Mouse (Mus musculus) cerebellum, adult 8-10 months (tissue): ENCODE data around the gene Ubqln2.
A peak's percentile ranks its signal among the peaks of the same experiment; 100 is the strongest.

Experiments used
- DNase-seq: peaks from one replicate; pipeline ENCODE4 v3.0.0; 2022

The Ubqln2 gene

GRCm38 (mm10) chrX:153497688-153498516 lies at the start of gene Ubqln2:
Gene Ubqln2, plus strand, starts transcription at chrX:153498227.
- peak; percentile 75 for DNase-seq

GRCm38 (mm10) chrX:153451946-153452345 lies 46.1 kb upstream of the Ubqln2 start:
- DNase-seq = no peak

- DNase-seq = no peak
Observed at GRCm38 (mm10) chrX:153476760-153477248, 21.2 kb upstream of the Ubqln2 start.

GRCm38 (mm10) chrX:153492326-153492725 lies 5.7 kb upstream of the Ubqln2 start:
- DNase-seq = no peak

DNA sequence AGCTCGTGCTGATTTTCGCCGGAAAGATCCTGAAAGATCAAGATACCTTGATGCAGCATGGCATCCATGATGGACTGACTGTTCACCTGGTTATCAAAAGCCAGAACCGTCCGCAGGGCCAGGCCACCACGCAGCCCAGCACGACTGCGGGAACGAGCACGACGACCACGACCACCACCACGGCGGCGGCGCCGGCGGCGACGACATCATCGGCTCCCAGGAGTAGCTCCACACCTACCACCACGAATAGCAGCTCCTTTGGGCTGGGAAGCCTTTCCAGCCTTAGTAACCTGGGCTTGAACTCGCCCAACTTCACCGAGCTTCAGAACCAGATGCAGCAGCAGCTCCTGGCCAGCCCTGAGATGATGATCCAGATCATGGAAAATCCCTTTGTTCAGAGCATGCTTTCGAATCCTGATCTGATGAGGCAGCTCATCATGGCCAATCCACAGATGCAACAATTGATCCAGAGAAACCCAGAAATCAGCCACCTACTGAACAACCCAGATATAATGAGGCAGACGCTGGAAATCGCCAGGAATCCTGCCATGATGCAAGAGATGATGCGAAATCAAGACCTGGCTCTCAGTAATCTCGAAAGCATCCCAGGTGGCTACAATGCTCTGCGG lies 752 bp downstream of the Ubqln2 start:
- DNase-seq = no peak

DNA sequence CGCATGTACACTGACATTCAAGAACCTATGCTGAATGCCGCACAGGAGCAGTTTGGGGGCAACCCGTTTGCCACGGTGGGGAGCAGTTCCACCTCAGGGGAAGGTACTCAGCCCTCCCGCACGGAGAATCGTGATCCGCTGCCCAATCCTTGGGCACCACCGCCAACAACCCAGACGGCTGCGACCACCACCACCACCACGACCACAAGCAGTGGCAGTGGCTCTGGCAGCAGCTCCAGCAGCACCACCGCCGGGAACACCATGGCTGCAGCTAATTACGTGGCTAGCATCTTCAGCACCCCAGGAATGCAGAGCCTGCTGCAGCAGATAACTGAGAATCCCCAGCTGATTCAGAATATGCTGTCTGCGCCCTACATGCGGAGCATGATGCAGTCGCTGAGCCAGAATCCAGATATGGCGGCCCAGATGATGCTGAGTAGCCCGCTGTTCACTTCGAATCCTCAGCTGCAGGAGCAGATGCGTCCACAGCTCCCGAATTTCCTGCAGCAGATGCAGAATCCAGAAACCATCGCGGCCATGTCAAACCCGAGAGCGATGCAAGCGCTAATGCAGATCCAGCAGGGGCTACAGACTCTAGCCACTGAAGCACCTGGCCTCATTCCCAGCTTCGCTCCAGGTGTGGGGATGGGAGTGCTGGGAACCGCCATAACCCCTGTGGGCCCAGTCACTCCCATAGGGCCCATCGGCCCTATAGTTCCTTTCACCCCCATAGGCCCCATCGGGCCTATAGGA lies 1.4 kb downstream of the Ubqln2 start:
- peak; percentile 22 for DNase-seq

DNA sequence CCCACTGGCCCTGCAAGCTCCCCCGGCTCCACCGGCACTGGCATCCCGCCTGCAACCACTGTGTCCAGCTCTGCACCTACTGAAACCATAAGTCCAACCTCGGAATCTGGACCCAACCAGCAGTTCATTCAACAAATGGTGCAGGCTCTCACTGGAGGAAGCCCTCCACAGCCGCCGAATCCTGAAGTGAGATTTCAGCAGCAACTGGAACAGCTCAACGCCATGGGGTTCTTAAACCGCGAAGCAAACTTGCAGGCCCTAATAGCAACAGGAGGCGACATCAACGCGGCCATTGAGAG lies 2.0 kb downstream of the Ubqln2 start:
- DNase-seq = no peak

DNA sequence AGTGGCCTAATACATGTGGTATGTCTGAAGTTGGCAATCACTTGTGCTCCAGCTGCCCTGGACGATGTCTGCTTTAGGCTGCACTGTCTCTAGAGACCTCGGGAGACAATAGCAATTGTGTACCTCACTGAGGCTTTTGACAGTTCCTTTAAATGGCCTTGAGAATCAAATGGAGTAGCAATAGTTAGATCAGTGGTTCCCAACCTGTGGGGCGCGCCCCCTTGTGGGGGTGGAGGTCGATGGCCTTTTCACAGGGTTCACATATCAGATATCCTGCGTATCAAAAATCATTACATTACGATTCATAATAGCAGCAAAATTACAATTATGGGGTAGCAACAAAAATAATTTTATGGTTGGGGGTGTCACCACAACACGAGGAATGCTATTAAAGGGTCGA lies 7.9 kb downstream of the Ubqln2 start:
- peak; percentile 21 for DNase-seq

DNA sequence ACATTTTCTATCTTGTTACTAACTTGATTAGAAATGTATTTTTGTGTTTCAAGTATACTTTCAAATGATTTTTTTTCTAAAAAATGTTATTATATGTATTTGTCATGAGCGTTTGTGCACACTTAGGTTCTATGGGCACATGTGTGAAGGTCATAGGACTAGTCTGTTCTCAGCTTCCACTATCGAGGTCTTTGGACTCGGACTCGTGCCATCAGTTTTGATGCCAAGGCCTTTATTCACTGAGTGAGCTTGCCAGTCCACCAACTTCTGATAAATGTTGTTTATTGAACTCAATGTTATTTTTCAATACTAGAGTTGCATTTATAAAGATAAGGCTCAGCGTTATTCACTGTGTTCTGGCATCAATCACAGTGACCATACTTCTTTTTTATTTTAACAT lies 17.5 kb downstream of the Ubqln2 start:
- DNase-seq = no peak

GRCm38 (mm10) chrX:153528399-153528798 lies 30.4 kb downstream of the Ubqln2 start:
- DNase-seq = no peak
